Mouse (Mus musculus) heart, postnatal 25 days (tissue): ENCODE measurements around the gene Wdr4. TPM values are rescaled to one million over a fixed set of nuclear protein-coding genes. Genes with fewer than 3 reads are reported as not detected.
"Not testable (repeated sequence)": the region's sequence is repeated elsewhere in the genome, so short reads cannot be mapped to it uniquely, and the experiment has no call there.

Experiments
- DNase-seq: peaks from one replicate; pipeline ENCODE4 v3.0.0; 2022; ENCODE audit warnings: low spot score
- intact Hi-C: fragments of 180-260 bp; cut with DNase I; formaldehyde crosslinking; loops from one replicate; pipeline ENCODE4 v1.15.1; 2025
- total RNA-seq, 2 experiments: library from RNA; stranded (reverse); gene quantifications; 2 replicates each; pipeline ENCODE4 v1.2.3; 2021

Gene Wdr4
- total RNA-seq, 2 experiments from 2014 or later, result 5.7 to 7.4 TPM

DNA sequence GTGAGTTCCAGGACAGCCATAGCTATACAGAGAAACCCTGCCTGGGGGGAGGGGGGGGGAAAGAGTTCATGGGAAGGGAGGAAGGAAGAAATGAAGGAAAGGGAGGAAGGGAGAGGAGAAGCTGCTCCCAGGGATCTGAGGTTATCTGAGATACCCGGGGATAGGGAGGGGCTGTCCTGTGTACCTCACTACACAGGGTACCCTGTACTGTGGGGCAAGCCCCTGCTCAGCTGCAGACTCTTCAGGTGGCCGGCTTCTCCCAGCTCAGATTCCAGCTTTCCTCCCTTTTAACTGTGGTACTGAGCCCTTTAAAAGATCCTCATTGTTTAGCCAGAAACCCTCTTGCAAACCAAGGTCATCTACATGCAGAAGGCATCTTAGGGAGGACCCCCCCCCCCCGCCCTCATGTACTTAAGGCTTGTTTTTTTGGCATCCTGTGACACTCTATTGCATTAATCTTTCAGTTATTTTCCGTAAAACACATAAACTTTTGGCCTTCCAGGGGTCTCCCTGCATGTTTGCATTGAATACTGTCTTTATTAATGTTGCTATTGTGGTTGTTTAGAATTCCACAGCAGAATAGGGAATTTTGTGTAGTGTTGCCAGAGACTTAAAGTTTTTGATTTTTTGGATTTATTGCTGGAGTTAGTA, 21.2 kb upstream of the Wdr4 start:
- DNase-seq, result no peak
- intact Hi-C loops, result no loop called here

DNA sequence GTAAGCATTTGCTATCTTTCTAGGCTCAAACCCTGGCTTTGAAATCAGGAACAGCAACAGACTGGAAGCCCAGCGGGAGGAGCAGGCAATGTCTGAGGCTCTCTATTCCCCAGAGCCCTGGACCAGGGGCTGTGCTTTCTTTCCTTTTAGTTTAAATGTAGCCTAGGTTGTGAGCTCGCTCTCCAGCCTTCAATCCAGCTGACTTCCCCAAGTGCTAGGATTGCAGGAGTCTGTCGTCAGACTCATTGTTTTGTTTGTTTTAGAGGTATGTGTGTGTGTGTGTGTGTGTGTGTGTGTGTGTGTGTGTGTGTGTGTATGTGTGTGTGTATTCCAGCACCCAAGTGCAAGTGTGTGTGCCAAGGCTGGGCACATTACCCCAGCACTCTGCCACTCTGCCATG, 20.3 kb upstream of the Wdr4 start:
- no peak for DNase-seq
- intact Hi-C loops, result no loop called here

DNA sequence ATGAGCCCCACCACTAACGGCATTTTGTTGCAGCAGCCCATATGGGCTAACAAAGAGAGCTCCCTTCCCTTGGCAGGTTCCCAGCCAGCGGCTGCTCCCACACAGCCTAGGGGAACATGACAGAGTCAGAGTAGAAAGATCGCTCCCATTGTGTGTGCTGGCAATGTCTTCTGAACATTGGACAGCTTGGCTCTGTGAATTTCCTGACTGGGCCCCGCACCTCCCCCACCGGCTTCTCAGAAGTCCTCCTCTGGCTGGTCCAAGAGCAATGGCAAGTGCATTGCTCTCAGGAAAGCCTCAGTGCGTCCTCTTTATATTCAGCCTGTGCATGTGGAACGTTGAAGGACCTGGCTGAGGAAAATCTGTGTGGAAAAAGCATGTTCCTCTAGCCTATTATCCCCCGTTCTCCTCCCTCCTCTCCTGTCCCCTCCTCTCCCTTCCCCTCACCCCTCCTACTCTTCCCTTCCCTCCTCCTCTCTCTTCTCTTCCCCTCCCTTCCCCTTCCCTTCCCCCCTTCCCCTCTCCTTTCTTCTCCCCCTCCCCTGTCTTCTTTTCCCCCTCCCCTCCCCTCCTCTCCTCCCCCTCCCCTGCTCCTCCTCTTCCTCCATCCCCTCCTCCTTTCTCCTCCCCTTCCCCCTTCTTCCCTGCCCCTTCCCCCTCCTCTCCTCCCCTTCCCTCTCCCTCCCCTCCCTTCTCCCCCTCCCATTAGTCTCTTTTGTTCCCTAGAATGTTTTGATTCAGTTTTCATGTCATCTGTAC, 16.3 kb upstream of the Wdr4 start:
- DNase-seq, result peak; percentile 61
- intact Hi-C loops, result no loop called here

DNA sequence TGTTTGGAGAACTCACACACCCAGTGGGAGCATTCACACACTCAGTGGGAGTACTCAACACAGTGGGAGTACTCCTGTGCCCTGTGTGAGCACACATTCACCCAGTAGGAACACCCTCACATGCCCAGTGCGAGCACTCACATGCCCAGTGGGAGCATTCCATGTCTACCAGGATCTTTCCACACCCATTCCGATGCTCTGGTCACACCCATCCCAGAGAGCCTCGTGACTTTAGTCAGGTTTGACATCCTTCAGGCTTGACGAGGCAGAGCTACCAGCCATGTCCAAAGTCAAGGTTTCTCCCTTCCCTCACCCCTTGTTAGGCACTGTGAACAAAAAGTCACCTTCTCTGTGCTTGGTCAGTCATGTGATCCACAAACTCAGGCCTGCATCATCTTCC, 15.6 kb upstream of the Wdr4 start:
- no peak for DNase-seq
- intact Hi-C loops, result no loop called here

DNA sequence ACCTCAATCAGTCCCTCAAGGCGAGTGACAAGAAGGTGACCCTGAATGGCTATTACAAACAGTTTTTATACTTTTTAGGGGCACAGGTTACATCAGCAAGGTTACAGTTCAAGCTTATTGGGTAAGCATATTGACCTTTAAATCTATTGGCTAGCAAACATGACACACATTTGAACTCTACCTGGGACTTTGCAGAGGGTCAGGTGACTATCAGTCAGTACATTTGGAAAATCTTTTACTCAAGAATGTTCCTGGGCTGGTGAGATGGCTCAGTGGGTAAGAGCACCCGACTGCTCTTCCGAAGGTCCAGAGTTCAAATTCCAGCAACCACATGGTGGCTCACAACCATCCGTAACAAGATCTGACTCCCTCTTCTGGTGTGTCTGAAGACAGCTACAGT, 12.6 kb upstream of the Wdr4 start:
- intact Hi-C loops, DNase-seq: not testable (repeated sequence)

DNA sequence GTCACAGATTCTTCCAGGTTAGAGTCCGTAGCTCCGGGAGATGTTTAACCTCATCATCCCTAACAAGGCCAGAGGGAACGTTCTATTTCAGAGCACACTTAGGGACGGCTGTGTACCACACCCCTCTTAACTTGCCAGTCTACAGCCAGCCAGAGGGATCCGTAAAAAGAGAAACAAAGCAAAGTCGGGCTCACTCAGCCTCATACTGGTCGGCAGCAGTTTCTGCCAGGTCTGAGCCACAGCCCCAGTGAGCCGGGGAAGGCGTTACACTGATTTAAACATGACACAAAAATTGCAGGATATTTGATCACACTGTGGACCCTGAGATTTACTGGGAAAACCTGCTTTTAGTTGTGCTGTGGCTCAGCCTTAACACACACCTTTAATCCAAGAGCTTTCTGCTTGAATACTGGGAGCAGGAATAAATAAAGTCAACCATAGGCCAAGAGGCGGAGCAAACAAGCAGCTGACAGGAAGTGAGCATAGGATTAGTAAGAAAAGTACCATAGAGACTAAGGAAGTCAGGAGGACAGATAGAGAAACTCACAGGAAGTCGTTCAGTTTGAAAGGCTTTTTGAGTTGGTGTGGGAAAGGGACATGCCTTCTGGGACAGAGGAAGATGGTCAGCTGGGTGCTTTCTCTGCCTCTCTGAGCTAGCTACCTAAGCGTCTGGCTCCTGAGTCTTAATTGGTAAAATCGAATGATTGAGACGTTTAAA, 11.8 kb upstream of the Wdr4 start:
- intact Hi-C loops, result no loop called here
- no peak for DNase-seq

DNA sequence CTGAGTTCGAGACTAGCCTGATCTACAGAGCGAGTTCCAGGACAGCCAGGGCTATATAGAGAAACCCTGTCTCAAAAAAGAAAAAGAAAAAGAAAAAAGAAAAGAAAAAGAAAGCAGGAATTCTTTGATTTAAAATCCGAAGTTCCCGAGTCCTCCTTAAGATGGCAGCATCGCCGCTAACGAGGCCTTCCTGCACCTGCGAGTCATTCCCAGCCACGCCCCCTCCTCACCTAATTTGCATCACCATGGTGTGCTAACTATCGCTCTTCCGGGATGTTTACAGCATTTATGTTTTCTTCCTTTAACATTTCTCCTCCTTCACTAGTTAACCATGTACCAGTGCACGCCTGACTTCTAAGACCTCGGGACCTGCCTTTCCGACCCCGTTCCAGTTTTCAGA, 9.5 kb upstream of the Wdr4 start:
- no peak for DNase-seq

DNA sequence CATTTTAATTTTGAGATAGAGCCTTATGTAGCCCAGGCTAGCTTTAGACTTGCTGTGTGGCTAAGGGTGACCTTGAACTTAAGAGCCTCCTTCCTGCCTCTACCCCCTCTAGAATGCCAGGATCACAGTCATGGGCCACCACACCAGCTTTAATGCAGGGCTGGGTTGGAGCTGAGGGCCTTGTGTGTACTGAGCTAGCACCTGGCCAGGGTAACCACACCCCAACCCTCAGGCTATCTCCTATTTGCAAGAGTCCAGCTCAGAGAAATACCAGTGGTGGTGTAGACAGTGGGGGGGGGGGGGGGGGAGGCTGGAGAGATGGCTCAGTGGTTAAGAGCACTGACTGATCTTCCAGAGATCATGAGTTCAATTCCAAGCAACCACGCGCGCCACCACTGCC, 6.0 kb upstream of the Wdr4 start:
- intact Hi-C loops, result no loop called here
- no peak for DNase-seq

More for the DNA sequence above, 9.5 kb upstream of the Wdr4 start:
- intact Hi-C loops, result no loop called here

DNA sequence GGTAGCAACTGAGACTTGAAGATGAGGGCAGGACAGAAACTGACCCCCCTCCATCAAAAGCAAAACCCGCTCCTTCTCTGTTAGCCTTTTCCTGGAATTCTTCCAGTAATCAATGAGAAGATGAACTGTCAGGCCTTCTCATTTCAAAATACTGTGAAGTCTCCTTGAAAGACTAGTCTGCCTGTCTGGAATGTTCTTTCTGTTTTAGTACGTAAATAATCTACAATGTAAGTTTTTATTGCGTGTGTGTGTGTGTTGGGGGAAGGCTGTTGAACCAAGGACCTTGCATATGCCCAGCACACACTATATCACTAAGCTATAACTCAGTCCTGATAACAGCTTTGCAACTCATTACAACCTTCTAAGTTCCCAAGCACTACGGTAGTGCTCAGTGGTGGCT, 5.3 kb upstream of the Wdr4 start:
- DNase-seq, result no peak
- intact Hi-C loops, result no loop called here

DNA sequence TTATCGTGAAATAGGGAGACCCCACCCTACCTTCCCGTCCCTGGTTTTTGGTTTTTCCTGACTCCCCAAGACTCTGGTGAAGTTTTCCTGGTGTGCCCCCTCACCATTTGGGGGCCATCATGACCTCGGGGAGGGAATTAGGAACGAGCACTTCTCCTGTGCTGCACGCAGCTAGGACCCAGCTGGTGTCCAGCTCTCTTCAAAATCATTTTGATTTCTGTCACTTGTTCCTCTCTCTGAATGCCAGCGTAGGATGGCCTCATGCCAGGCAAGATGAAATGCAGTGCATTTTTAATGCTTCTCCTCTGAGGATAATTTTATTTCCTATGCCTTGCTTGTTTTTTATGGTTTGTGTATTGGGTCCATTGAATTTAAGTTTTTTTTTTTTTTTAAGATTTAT, 2.2 kb upstream of the Wdr4 start:
- intact Hi-C loops, result loop anchor here (5.0 kb wide), 1 partner anchor 45 kb away; no protein-coding TSS in a partner anchor

DNA sequence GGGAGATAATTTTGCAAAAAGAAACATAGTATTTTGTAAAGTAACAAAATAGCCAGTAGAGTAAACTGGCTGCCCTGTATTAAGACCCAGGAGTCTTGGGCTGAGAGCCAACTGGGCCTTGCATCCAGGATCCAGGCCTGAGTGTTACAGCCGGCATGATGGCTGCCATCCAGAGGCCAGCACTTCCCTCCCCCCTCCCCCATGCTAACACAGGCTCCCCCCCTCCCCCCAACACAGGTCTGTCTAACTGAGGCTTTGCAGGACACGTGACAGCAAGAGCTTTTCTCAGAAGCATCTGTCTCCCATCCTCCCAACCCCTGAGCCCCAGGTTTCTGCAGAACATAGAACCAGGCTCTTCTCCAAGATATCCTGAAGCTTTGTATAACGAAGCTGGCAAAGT, 1.1 kb upstream of the Wdr4 start:
- intact Hi-C loops, result loop anchor here (5.0 kb wide), 1 partner anchor 46 kb away; no protein-coding TSS in a partner anchor
- peak; percentile 28 for DNase-seq

More for the DNA sequence above, 2.2 kb upstream of the Wdr4 start:
- DNase-seq, result no peak

DNA sequence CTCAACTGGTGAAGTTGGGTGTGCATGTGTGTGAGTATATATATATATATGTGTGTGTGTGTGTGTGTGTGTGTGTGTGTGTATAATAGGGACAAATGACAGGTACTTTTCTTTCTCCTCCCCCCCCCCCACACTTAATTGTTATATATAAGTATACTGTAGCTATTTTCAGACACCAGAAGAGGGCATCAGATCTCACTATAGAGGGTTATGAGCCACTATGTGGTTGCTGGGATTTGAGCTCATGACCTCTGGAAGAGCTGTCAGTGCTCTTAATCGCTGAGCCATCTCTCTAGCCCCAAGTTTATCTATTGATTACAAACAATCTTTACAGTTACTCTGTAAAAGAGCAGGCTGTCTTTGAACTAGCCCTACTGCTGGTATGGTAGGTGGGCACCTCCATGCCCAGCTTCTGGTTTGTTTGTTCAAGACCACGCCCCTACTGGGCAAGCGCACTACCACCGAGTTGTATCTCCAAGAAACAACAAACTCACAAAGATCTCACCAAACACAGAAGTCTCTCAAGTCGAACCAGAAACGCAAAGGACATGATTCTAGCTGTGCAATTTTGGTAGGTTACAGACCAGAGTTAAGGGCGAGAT, 335 bp downstream of the Wdr4 start:
- intact Hi-C loops, result loop anchor here (10.0 kb wide), 1 partner anchor 505 kb away; no protein-coding TSS in a partner anchor

DNA sequence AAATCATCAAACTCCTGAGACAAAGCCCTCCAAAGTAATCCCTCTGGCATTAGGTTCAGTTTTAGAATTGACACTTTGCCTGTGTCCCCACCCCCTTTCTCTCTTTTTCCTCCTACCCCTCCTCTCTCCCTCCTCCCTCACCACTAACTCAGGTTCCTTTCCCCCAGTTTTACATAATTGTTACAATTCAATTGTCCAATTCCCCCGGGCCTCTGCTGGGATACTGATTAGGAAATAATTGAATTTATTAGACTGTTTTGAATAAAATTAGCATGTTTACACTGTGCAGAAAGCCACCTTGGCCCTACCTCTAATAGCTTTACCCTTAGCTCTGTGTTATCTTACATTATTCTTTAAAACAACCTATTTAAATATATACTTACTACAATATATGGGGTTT, 5.1 kb downstream of the Wdr4 start:
- intact Hi-C loops, result loop anchor here (5.0 to 10.0 kb wide), 2 partner anchors 143 to 510 kb away; partner anchors contain the start of gene U2af1
- DNase-seq, result no peak

More for the DNA sequence above, 335 bp downstream of the Wdr4 start:
- DNase-seq, result no peak

DNA sequence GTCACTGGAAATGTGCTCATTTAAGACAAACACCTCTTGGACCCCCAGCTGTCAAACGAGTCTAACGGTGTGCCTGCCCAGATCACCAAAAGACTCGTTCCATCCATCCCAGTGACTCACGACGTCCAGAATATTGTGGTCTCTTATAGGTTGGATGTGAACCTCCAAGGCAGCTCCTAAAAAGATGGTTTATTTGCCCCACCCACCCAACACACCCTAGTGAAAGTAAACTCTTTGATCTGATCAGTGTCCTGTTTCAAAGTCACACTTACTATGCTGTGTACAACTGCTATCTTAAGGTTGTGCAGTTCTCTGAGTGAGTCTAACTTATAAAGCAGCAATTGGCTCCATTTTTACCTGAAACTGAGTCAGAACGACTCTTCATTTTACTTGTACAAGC, 7.2 kb downstream of the Wdr4 start:
- intact Hi-C loops, result loop anchor here (5.0 to 10.0 kb wide), 2 partner anchors 145 to 512 kb away; partner anchors contain the start of gene U2af1
- no peak for DNase-seq

DNA sequence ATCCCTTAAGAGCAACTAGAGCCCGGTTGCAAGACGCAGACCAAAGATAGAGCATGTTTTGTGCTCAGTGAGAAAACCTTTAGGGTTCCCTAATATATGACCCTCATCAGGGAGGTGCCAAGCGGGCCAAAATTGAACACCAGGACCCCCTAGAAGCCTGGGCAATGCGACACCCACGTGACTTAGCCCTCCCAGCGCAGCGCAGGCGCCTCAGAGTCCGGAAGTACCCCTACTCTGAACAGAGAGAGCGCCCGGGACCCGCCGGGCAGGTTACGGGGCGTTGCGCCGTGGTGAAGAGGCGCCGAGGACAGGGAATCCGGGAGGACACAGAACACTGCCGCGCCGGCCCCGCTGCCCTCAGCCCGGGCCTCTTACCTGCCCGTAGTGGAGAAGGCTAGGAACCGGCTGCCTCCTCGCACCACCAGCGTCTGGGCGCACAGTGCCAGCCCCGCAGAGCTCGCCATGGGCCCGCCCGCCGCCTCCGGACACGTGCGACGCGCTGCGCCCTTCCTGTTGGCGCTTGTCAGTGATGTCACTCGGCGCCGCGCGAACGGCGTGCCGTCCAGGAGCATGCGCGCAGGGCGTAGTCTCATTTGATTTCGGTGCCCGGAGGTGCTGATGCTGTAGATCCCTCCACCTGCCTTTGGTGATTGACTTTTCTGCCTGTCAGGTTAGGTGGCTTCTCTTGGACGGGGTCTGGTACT, 7.8 kb downstream of the Wdr4 start:
- peak; percentile 69 for DNase-seq
- intact Hi-C loops, result loop anchor here (5.0 to 10.0 kb wide), 2 partner anchors 145 to 513 kb away; partner anchors contain the start of gene U2af1

DNA sequence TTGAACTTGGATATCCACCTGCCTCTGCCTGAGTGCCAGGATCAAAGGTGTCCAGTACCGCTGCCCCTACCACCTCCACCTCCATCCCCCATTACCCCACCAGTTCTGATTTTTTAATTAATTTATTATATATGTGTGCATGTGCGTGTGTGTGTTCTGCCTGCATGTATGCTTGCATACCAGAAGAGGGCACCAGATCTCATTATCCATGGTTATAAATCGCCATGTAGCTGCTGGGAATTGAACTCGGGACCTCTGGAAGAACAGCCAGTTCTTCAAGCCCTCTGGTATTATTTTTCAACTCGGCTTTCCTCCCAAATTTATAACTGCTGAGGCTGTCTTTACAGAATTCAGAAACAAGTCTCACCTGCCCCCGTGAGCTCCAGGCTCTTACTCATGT, 8.8 kb downstream of the Wdr4 start:
- intact Hi-C loops, result loop anchor here (5.0 to 10.0 kb wide), 2 partner anchors 146 to 514 kb away; partner anchors contain the start of gene U2af1
- no peak for DNase-seq

DNA sequence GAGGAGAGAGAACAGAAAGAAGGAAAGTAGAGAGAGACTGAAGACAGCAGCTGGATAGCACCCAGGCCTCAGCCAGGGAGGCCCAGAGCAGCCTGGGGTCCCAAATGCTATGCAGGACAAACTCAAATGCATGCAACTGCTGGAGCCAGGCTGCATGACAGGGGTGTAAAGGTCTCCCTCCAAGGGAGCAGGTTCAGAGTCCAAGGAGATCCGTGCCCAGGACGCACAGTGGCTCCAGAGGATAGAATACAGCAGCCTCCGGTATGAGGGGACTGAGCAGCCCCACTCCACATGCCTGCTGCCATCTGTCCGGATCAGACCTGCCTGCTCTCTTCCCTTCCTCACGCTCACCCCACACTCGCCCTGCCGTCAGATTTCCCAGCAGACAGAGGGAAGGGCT, 13.5 kb downstream of the Wdr4 start:
- intact Hi-C loops, result no loop called here
- DNase-seq, result no peak

DNA sequence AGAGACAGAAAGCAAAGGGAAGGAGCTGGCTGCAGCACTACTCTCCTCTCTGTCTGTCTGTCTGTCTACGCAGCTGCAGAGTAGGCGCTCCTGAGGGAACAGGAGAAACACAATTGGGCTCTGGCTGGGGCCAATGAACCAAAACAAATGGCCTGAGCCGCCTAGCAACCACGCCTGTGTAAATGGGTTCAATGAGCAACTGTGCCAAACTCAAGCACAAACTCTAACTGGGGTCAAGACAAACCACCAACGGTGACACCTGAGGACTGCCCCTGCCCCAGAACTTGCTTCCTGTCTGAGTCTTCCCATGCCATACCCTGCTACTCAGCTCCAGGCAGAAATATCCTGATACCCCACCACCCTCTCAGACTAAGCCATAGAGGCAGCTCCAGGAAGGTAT, 14.8 kb downstream of the Wdr4 start:
- intact Hi-C loops, result no loop called here
- no peak for DNase-seq

DNA sequence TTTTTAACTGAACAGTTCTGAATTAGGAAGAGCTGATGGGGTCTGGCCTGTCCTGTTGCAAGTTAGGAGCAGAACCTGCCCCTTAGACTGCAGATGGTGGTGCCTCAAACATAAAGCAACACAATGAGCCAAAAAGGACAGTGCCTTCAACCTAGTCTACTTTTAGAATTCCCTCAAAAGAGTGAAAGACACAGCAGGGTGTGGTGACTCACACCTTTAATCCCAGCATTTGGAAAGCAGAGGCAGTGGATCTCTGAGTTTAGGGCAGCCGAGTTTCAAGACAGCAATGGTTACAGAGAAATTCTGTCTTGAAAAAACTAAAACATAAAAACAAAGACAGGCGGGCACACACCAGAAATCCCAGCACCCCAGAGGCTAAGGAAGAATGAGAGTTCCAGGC, 15.8 kb downstream of the Wdr4 start:
- intact Hi-C loops, result no loop called here

DNA sequence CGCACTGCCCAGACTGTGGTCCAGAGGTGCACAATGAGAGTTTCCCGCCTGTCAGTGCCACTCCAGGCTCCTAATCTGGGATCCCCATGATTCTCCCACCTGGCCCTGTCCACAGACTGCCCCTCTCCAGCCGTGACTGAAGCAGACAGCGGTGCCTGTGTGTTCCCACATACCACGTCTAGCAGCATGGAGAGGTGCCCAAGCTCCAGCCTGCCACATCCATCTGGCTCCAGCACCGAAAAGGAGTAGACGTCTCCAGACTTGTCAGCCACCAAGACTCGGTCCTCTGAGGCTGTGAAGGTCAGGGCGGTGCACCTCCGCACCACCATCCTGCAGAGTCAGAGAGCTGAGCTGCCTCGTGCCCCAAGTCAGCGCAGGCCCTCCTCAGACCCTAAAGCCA, 16.4 kb downstream of the Wdr4 start:
- intact Hi-C loops, result no loop called here
- DNase-seq, result no peak

More for the DNA sequence above, 15.8 kb downstream of the Wdr4 start:
- no peak for DNase-seq
